Mouse (Mus musculus): ENCODE data around the gene Cyp39a1. TPM values are rescaled to one million over a fixed set of nuclear protein-coding genes. Genes with fewer than 3 reads are reported as not detected.

The Cyp39a1 gene
- polyA plus RNA-seq, 1 experiment: 1.8 TPM

- H3K4me3 ChIP-seq (ENCODE audit: insufficient read depth, low read length): no peak overlapping the region
- no peaks in the 10 kb centered on the region for H3K4me1 ChIP-seq (ENCODE audit: control insufficient read depth, insufficient read depth, low read length)
- TF ChIP-seq CTCF (IDR thresholded peaks at IDR 0.05; ENCODE audit: low read depth, low read length) (no peak), POLR2A (IDR thresholded peaks at IDR 0.05; ENCODE audit: borderline replicate concordance, low read depth, low read length) (no peak)
- no peak overlapping the region for H3K27ac ChIP-seq (ENCODE audit: insufficient read depth, low read depth, low read length)
These were observed 83.9 kb downstream of the Cyp39a1 start for GRCm38 (mm10) chr17:43751146-43751545.

GRCm38 (mm10) chr17:43752811-43753210 lies 85.6 kb downstream of the Cyp39a1 start:
- TF ChIP-seq CTCF (IDR thresholded peaks at IDR 0.05; ENCODE audit: low read depth, low read length) (no peak), POLR2A (IDR thresholded peaks at IDR 0.05; ENCODE audit: borderline replicate concordance, low read depth, low read length) (no peak)
- H3K4me1 ChIP-seq (ENCODE audit: control insufficient read depth, insufficient read depth, low read length): no peaks in the 10 kb centered on the region
- no peak overlapping the region for H3K27ac ChIP-seq (ENCODE audit: insufficient read depth, low read depth, low read length)
- no peak overlapping the region for H3K4me3 ChIP-seq (ENCODE audit: insufficient read depth, low read length)

- H3K27ac ChIP-seq (ENCODE audit: insufficient read depth, low read depth, low read length): no peak overlapping the region
- H3K4me1 ChIP-seq (ENCODE audit: control insufficient read depth, insufficient read depth, low read length): no peaks in the 10 kb centered on the region
- TF ChIP-seq POLR2A (IDR thresholded peaks at IDR 0.05; ENCODE audit: borderline replicate concordance, low read depth, low read length): no peak
- TF ChIP-seq CTCF (IDR thresholded peaks at IDR 0.05; ENCODE audit: low read depth, low read length): no peak
- no peak overlapping the region for H3K4me3 ChIP-seq (ENCODE audit: insufficient read depth, low read length)
These were observed 87.5 kb downstream of the Cyp39a1 start for GRCm38 (mm10) chr17:43754687-43755086.

GRCm38 (mm10) chr17:43758607-43759259 lies 91.5 kb downstream of the Cyp39a1 start:
- H3K4me3 ChIP-seq (ENCODE audit: insufficient read depth, low read length): no peak overlapping the region
- no peak for TF ChIP-seq CTCF (IDR thresholded peaks at IDR 0.05; ENCODE audit: low read depth, low read length)
- TF ChIP-seq POLR2A (IDR thresholded peaks at IDR 0.05; ENCODE audit: borderline replicate concordance, low read depth, low read length): no peak
- H3K4me1 ChIP-seq (ENCODE audit: control insufficient read depth, insufficient read depth, low read length): no peaks in the 10 kb centered on the region
- no peak overlapping the region for H3K27ac ChIP-seq (ENCODE audit: insufficient read depth, low read depth, low read length)

GRCm38 (mm10) chr17:43784531-43784930 lies 117.3 kb downstream of the Cyp39a1 start:
- Histone ChIP-seq H3K27ac (ENCODE audit: insufficient read depth, low read depth, low read length) (no peak overlapping the region), H3K4me3 (ENCODE audit: insufficient read depth, low read length) (no peak overlapping the region), H3K4me1 (ENCODE audit: control insufficient read depth, insufficient read depth, low read length) (no peaks in the 10 kb centered on the region)
- TF ChIP-seq CTCF (IDR thresholded peaks at IDR 0.05; ENCODE audit: low read depth, low read length): no peak
- no peak for TF ChIP-seq POLR2A (IDR thresholded peaks at IDR 0.05; ENCODE audit: borderline replicate concordance, low read depth, low read length)

GRCm38 (mm10) chr17:43788222-43788621 lies 121.0 kb downstream of the Cyp39a1 start:
- H3K27ac ChIP-seq (ENCODE audit: insufficient read depth, low read depth, low read length): no peak overlapping the region
- TF ChIP-seq CTCF (IDR thresholded peaks at IDR 0.05; ENCODE audit: low read depth, low read length): no peak
- no peak for TF ChIP-seq POLR2A (IDR thresholded peaks at IDR 0.05; ENCODE audit: borderline replicate concordance, low read depth, low read length)

GRCm38 (mm10) chr17:43789376-43789775 lies 122.2 kb downstream of the Cyp39a1 start:
- no peak overlapping the region for H3K27ac ChIP-seq (ENCODE audit: insufficient read depth, low read depth, low read length)
- TF ChIP-seq CTCF (IDR thresholded peaks at IDR 0.05; ENCODE audit: low read depth, low read length) (no peak), POLR2A (IDR thresholded peaks at IDR 0.05; ENCODE audit: borderline replicate concordance, low read depth, low read length) (no peak)
- H3K4me1 ChIP-seq (ENCODE audit: control insufficient read depth, insufficient read depth, low read length): no peaks in the 10 kb centered on the region
- no peak overlapping the region for H3K4me3 ChIP-seq (ENCODE audit: insufficient read depth, low read length)

More at GRCm38 (mm10) chr17:43788222-43788621, 121.0 kb downstream of the Cyp39a1 start:
- Histone ChIP-seq H3K4me3 (ENCODE audit: insufficient read depth, low read length) (no peak overlapping the region), H3K4me1 (ENCODE audit: control insufficient read depth, insufficient read depth, low read length) (no peaks in the 10 kb centered on the region)

- H3K27ac ChIP-seq (ENCODE audit: insufficient read depth, low read depth, low read length): no peak overlapping the region
- no peaks in the 10 kb centered on the region for H3K4me1 ChIP-seq (ENCODE audit: control insufficient read depth, insufficient read depth, low read length)
- H3K4me3 ChIP-seq (ENCODE audit: insufficient read depth, low read length): no peak overlapping the region
- TF ChIP-seq POLR2A (IDR thresholded peaks at IDR 0.05; ENCODE audit: borderline replicate concordance, low read depth, low read length) (no peak), CTCF (IDR thresholded peaks at IDR 0.05; ENCODE audit: low read depth, low read length) (no peak)
These were observed 124.5 kb downstream of the Cyp39a1 start for GRCm38 (mm10) chr17:43791751-43792150.

GRCm38 (mm10) chr17:43794731-43795280 lies 127.6 kb downstream of the Cyp39a1 start:
- Histone ChIP-seq H3K27ac (ENCODE audit: insufficient read depth, low read depth, low read length) (no peak overlapping the region), H3K4me1 (ENCODE audit: control insufficient read depth, insufficient read depth, low read length) (no peaks in the 10 kb centered on the region), H3K4me3 (ENCODE audit: insufficient read depth, low read length) (no peak overlapping the region)
- no peak for TF ChIP-seq POLR2A (IDR thresholded peaks at IDR 0.05; ENCODE audit: borderline replicate concordance, low read depth, low read length)
- no peak for TF ChIP-seq CTCF (IDR thresholded peaks at IDR 0.05; ENCODE audit: low read depth, low read length)

Other genes starting within 250 kb of the Cyp39a1 start
- gene Mep1a, start 164.6 kb upstream of the Cyp39a1 start, polyA plus RNA-seq (2012; ENCODE audit: insufficient read depth, insufficient read length, missing spikeins): not detected in 2 replicates
- gene Ankrd66, start 123.8 kb upstream of the Cyp39a1 start, polyA plus RNA-seq (2012; ENCODE audit: insufficient read depth, insufficient read length, missing spikeins): 9.4 and 9.9 TPM in 2 replicates
- gene Pla2g7, start 99.3 kb upstream of the Cyp39a1 start, polyA plus RNA-seq (2012; ENCODE audit: insufficient read depth, insufficient read length, missing spikeins): 945 and 975 TPM in 2 replicates
- gene Tdrd6, start 37.1 kb upstream of the Cyp39a1 start, polyA plus RNA-seq (2012; ENCODE audit: insufficient read depth, insufficient read length, missing spikeins): 0.08 TPM in 1 of 2 replicates, not detected in the other
- 6.5 and 6.6 TPM in 2 replicates for gene Slc25a27, start 211 bp upstream of the Cyp39a1 start, polyA plus RNA-seq (2012; ENCODE audit: insufficient read depth, insufficient read length, missing spikeins)
- gene Rcan2, start 133.9 kb downstream of the Cyp39a1 start, polyA plus RNA-seq (2012; ENCODE audit: insufficient read depth, insufficient read length, missing spikeins): not detected in 2 replicates